Mouse (Mus musculus) cerebellum, postnatal 4 days (tissue): ENCODE data around the gene Prr7.

ENCODE experiments used
- DNase-seq, 2 experiments: peaks; one replicate each; pipeline ENCODE4 v3.0.0; 2022; ENCODE audit warnings: low spot score in 2 of 2, mixed read lengths in 1 of 2

The Prr7 gene

DNA sequence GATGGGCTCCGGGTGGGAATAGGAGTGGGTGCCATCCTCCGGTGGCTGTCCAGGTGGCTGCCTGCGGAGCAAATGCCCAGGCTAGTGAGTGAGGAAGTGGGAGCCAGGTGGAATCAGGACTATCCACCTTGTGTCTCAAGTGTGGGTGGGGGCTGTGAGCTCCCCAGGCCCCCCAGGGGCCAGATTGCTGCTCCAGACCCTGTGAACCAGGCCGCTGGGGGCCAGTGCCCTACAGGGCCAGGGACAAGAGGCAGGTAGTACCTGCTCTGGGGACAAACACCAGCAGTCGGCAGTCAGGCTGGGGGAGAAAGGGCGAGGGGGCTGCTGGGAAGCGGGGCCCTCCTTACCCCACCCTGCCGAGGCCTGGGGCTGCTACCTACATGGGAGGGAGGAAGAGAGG lies 12.2 kb downstream of the Prr7 start:
- no peak for DNase-seq

DNA sequence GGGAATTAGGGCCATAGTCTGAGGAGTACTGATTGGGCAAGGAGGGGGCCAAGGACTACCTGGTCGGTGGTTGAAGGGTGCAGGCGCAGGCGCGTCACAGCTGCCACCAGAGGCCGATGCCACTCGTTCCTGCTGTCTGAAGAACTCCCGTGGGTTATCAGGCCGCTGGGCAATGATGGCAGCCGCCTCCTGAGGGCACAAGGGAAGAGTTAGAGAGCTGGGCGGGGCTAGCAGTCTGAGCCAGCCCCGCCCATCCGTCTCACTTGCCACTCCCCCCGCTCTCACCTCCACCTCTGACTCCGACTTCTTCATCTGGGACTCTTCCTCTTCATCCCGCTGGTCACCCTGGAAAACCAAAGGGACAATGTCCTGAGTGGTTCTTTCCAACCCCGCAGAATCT lies 13.4 kb downstream of the Prr7 start:
- no peak for DNase-seq

- peak in 1 of 2 experiments; percentile 60 for DNase-seq
Observed at GRCm38 (mm10) chr13:55478036-55478435, 14.0 kb downstream of the Prr7 start.

DNA sequence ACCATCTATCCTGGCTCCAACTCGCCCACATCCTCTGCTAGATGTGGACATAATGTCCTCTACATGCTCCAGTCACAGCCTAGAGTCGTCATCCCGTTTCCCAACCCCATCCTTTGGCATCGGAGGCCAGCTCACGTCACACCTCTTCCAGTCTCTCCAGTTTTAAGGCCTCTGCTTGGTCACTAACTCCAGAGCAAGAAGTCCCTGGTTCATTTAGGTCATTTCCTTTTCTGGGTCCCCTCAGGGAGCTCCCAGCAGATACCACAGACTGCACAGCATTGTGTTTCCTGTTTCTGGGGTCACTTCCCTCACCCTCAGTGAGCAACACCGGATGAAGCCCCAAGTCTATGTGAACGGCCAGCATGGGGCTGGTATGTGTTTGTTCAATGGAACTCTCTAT lies 14.9 kb downstream of the Prr7 start:
- no peak for DNase-seq

DNA sequence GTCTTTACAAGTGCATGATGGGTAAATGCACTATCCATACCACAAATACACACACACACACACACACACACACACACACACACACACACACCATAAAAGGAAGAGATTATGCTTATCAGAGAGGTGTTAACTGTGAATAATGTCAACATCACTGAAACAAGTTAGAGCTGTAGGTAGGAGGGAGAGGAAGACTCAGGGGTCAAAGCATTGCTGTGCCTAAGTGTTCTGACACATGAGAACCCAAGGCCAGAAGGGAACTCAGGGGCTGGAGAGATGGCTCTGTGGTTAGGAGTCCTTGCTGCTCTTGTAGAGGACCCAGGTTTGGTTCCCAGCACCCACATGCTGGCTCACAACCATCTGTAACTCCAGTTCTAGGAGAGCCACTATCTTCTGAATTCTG lies 15.9 kb downstream of the Prr7 start:
- DNase-seq: no peak

GRCm38 (mm10) chr13:55482542-55482941 lies 18.5 kb downstream of the Prr7 start:
- DNase-seq: no peak

GRCm38 (mm10) chr13:55483071-55483470 lies 19.0 kb downstream of the Prr7 start:
- no peak for DNase-seq

DNA sequence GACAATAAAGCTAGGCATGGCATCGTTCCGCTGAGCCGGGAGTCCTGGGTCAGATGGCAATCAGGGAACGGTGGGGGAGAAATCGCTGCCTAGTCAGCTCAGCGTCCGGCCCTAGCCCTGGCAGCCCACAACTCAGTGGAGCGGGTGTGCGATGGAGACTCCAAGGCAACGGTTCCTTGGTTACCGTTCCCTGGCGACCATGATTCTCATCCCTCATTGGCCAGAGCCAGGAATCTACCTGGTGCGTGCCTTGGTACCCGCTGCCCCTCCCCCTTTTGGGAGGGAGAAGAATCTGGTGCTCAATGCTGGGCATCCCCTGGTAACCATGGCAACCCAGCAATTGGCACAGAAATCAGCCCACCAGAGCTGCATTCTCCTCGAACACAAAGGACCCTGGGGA lies 19.5 kb downstream of the Prr7 start:
- peak in 1 of 2 experiments; percentile 85 for DNase-seq

DNA sequence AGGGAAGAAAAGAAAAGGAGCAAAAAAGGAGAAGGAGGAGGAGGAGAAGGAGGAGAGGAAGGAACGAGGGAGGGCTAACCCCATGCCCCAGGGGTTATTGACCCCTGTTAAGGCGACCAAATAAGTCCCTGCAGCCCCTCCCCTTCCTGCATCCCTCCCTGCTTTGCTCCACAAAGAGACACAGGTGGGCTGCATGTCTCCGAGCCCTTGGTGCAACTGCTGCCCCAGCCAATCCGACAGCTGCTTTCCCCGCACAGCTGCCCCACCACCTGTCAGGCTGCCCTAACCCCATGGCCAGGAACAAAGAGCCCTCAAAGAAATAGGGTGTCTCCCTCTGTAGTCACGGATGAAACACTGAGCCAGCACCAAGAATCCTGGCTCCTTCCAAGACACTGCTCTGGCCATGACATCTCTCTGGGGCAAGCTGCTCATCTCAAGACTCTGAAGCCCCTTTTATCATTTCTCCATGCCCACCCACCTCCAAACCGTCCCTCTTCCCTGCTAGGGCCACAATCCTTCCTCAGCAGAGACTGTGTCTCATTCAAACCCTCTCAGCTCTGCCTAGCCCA lies 20.5 kb downstream of the Prr7 start:
- DNase-seq: no peak

GRCm38 (mm10) chr13:55486029-55486794 lies 22.1 kb downstream of the Prr7 start:
- peak in 1 of 2 experiments; percentile 56 for DNase-seq

DNA sequence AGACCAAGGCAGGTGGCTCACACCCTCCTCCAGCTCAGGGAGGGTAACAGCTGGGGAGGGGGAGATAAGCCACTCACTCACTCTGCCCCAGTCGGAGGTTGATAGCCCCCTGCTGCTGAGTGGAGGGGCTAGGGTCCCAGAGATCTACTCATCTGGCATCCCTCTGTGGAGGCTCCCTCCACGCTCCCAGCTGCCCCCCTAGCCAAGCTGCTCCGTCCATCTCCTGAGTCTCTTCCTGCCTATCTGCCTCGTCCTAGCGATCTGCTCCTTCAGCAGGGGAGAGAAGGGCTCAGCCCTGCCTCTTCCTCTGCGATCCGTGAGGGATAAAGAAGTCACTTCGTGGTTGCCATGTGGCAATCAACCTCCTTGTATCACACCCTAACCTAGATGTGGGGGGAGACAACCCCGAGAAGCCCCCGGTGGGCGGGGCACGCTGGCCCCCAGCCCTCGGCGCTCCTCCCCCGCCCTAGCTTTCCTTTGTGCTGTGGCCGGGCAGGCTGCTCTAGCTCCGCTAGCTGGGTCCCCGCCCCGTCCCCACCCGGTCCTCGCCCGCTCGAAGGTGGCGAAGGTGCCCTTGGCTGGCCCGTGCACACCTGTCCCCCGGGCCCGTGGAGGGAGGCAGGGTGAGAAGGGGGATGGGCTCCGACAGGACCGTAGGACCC lies 23.0 kb downstream of the Prr7 start:
- peak in 1 of 2 experiments; percentile 57 for DNase-seq

- DNase-seq: peak in 1 of 2 experiments; percentile 71
Observed at GRCm38 (mm10) chr13:55487578-55488498, 23.8 kb downstream of the Prr7 start, which contains the start of gene Dbn1. Gene Dbn1, minus strand, starts transcription at chr13:55488111.

DNA sequence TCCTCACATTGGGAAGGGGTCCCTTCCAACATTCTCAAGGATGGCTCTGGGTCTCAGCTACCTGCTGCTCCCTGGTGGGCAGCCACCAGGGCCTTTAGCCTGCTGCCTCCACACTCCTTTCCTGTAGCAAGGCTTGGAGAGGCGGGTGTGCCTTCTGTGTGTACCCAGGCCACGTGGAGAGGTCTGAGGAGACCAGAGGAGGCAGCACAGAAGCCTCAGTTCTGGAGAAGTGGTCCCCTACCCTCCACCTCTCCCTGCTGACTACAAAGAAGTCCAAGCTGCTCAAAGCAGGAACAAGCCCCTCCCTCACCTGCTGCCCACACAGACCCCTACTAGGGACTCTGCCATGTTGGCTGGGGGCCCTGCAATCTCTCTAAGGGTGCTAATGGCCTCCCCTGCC lies 30.2 kb downstream of the Prr7 start:
- DNase-seq: no peak

DNA sequence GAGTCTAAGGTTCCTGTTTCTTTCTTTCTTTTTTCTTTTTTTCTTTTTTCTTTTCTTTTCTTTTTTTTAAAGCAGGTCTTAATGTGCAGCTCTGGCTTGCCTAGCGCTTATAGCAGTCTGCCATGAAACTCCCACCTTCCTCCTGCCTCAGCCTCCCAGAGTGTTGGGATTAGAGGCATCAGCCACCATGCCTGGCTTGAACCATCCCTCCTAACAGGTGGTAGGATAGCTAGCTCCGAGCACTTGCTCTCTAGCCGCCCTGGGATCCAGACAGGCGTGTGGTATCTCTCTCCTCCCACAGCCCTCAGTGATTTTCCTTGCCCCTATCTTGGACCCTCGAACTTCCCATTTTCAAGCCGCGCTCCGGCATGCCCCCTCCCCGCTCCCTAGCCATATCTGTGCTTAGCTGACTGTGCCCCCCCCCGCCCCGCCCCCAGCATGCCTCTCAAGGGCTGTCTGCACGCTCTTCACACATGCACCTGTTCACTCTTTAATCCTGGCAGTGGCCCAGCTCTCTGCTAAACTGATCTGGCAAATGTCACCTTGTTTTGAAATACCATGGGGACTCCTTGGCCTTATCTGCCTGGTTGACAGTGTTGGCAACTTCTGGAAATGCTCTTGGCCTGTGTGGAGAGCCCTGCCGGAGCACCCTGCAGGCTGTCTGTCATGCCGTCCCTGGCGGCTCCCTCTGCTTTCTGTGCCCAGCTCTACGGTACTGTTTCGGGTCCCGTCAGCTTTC lies 31.0 kb downstream of the Prr7 start:
- peak in 1 of 2 experiments; percentile 58 for DNase-seq

GRCm38 (mm10) chr13:55495702-55496101 lies 31.6 kb downstream of the Prr7 start:
- no peak for DNase-seq

- DNase-seq: no peak
Observed at GRCm38 (mm10) chr13:55496661-55497060, 32.6 kb downstream of the Prr7 start.

GRCm38 (mm10) chr13:55498906-55499305 lies 34.8 kb downstream of the Prr7 start:
- DNase-seq: no peak

DNA sequence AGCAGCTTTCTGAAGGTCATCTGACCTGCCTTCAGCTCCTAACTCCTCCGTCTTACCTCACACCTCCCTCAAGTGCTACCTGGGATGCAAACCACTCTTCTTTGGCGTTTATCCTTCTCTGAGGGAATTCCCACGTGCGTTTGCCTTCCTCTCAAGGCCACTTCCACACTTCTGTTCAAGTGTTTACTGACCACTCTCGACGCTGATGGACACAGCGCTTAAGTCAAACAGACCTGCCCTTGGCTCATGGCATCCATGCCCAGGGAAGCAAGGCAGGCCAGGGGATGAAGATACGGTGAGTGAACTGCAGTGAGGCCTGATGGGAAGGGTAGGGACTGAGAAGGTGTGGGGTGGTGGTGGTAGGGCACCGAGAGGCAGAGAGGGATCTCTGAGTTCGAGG lies 36.5 kb downstream of the Prr7 start:
- no peak for DNase-seq

DNA sequence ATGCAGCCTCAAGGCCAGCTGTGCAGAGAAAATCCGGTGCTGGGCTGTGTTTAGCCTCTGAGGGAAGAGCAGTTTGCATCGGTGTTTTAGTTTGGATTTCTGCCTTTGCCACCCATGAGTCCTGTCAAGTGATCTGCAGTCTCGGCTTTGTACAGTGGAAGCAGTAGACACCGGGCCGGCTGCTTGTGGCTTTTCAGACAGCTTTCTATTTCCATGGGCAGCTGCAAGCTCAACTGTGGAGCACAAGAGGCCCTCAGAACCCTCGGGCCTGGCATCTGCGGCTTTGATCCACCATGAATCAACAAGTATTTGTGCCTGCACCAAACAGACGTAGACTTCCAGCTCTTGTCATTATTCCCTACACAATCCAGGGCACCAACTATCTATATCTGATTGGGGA lies 38.3 kb downstream of the Prr7 start:
- no peak for DNase-seq

DNA sequence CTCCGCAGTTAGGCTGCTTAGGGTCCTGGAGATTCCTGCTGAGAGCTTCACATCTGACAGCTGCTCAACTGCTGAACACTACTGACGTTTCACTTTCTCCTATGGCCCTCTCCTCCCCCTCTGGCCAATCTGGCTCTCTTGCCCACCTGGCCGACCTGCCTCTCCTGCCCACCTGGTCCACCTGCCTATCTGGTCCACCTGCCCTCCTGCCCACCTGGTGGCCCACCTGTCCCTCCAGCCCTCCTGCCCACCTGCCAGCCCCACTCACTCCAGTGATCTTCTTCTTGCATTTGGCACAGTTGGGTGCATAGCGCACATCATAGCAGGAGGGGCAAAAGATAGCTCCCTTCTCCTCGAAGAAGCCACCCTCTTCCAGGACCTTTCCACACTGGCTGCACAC lies 40.3 kb downstream of the Prr7 start:
- DNase-seq: no peak

DNA sequence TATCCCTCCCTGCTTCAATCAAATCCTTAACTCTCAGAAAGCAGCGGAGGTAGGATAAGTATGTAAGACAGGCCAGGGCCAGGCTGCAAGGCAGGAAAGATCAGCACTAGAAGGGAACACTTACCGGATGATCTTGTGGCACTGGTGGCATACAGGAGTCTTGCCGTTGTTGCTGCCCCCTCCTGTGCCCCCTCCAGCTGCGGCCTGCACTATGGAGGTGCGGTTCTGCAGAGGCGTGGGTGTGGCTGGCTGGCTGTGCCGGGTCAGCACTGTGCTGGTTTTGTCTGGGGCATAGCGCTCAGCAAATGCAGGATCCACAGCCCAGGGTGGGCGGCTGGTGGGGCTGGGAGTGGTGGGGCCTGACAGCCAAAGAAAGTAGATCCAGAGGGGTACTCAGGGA lies 41.7 kb downstream of the Prr7 start:
- no peak for DNase-seq
